Mouse (Mus musculus): Measurements from ENCODE around the gene Wdr45.

- no peak for TF ChIP-seq POU5F1 (IDR thresholded peaks at IDR 0.05; ENCODE audit: borderline replicate concordance, low read length)
- TF ChIP-seq CTCF (conservative IDR thresholded peaks at IDR 0.05; ENCODE audit: low read length) = no peak
These were observed 25.8 kb upstream of the Wdr45 start for GRCm38 (mm10) chrX:7688321-7688720.
